Mouse (Mus musculus): ENCODE data around the gene Mybpc2.

GRCm38 (mm10) chr7:44475046-44475614, 49.3 kb downstream of the Mybpc2 start:
- no peak for TF ChIP-seq CTCF (IDR thresholded peaks at IDR 0.05; ENCODE audit: control insufficient read depth, insufficient read depth, insufficient replicate concordance, low read depth, low read length)
- no peak for TF ChIP-seq POLR2A (IDR thresholded peaks at IDR 0.05; ENCODE audit: control insufficient read depth, low read depth, low read length)

All from testis, adult 2 months (tissue).